Mouse (Mus musculus) 416B (cell line): Measurements from ENCODE around the gene Kmt5a.

Source experiments
- DNase-seq: peaks from one replicate; pipeline ENCODE4 v3.0.0; 2011; ENCODE audit warnings: low read depth

Gene Kmt5a

GRCm38 (mm10) chr5:124439447-124440093, at the start of gene Kmt5a:
TSS of gene Kmt5a (plus strand) at chr5:124439930.
- DNase-seq: peak; percentile 100

DNA sequence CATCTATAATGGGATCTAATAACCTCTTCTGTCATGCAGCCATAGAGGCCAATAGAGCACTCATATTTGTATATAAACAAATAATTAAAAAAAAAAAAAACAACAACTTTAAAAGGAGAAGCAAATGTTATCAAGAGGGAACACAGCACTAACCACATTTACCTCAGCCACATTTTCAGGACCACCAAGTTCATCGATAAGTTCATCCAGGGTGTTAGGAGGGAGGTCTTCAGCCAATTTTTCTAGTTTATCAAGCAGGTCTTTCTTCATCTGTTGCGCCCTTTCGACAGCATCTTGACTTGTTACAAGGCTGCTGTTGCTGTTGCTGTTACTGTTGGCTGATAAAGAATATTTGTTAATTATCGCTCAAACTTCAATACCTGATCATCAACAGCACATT, 47.3 kb upstream of the Kmt5a start:
- no peak for DNase-seq

DNA sequence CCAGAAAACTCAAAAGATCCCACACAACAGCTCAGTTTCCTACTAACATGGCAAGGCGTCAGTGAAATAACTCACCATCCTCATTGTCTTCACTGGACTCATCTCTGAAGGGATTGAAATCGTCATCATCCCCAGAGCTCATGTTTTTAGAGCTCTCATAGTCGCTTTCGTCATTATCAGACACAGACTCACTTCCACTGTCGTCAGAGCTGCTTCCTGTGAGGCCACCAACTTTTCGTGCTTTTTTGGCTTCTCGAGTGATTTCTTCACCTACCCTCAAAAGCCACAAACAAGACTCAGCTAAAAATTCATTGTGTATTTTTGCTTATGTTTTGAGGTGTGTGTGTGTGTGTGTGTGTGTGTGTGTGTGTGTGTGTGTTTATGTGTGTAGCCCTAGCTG, 46.0 kb upstream of the Kmt5a start:
- DNase-seq: peak; percentile 87

GRCm38 (mm10) chr5:124410808-124411207, 28.9 kb upstream of the Kmt5a start:
- DNase-seq: peak; percentile 53

- DNase-seq: no peak
Observed at GRCm38 (mm10) chr5:124412163-124412562, 27.6 kb upstream of the Kmt5a start.

DNA sequence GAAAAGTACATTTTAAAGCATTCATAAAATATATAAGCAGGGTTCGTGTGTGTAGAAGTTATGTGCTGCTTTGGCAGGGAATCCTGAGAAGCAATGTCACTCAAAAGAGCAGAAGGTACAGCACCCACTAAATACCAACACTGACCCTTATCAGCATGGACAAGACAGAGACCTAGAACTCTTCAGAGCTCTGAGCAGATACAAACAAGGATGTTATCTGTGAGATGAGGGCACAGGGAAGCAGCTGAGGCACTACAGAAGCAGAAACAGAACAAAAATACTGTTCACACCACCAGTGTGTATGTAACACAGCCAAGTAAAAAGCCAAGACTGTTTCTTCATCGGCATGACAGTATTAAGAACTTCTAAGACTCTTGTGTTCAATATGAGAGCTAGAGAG, 20.8 kb upstream of the Kmt5a start:
- DNase-seq: no peak

GRCm38 (mm10) chr5:124421786-124422185, 17.9 kb upstream of the Kmt5a start:
- no peak for DNase-seq

GRCm38 (mm10) chr5:124424200-124424722, 15.5 kb upstream of the Kmt5a start:
- DNase-seq: peak; percentile 71

DNA sequence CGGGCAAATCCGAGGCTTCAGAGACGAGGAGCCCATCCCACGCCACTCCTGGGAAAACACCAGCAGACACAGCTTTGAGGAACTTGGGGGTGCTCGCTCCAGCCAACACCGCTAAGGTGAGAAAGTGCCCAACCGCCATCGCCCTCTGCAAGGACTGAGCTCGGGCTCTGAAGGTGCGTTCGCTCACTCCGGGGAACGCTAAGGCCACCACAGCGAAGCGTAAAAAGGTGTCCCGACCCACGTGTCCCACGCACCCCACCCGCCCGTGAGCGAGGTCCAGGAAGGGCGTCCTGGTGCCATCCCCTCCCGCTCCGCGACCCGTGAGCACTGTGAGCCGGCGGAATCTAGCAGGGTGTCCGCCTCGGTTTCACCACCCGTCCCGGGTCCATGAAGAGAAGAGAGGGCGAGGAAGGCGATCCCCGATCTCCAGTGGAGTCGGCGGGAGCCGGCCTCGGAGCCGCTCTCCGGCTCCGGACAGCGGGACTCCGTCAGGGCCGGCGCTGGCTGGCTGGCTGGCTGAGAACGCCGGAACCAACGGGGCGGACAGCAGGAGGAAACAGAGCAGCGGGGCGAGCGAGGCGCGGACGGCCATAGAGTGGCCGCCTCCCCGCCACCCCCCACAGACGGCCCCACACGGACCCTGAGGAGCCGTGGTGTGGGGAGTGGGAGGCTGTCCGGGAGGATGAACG, 14.9 kb upstream of the Kmt5a start:
- no peak for DNase-seq

- DNase-seq: peak; percentile 98
Observed at GRCm38 (mm10) chr5:124425412-124426259, 14.1 kb upstream of the Kmt5a start, which contains the start of gene Sbno1. TSS of gene Sbno1 (minus strand) at chr5:124426001.

GRCm38 (mm10) chr5:124426475-124427071, 13.2 kb upstream of the Kmt5a start:
- no peak for DNase-seq

GRCm38 (mm10) chr5:124432398-124433012, 7.2 kb upstream of the Kmt5a start:
- peak; percentile 74 for DNase-seq

DNA sequence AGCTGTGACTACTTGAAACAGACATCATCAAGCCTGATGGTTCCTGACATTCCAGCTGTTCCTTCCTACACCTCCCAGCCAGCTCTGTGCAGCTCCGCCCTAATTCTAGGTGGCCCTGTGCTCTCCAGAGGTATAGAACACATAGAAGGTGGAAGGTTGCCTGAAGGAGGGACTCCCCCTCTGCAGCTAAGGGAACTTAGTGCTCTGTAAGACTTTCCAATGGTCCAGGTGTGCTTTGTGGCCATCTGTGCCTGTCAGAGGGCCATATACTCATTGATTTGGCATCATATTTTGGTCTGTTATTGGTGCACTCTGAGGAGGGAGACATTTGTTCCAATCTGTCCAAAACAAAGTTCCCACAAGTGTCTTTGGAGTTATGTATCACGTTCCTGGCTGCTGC, 6.7 kb upstream of the Kmt5a start:
- DNase-seq: no peak

- DNase-seq: peak; percentile 91
Observed at GRCm38 (mm10) chr5:124438229-124438628, 1.5 kb upstream of the Kmt5a start.

DNA sequence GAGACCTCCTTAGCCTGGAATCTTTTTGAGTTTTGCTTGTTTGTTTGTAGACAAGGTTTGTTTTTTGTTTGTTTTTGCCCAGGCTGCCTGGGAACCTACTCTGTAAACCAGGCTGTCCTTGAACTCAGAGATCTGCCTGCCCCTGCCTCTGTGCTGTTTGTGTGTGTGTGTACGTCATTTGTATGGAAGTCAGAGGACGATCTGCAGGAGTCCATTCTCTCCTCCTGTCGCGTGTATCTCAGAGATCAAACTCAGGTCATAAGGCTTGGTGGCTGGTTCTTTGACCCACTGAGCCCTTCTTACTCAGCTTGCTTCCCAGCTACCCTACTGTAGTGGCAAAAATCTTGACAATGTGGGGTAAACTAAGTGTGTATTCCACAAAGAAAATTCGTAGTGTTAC, 984 bp upstream of the Kmt5a start:
- peak; percentile 53 for DNase-seq

GRCm38 (mm10) chr5:124440094-124440701, 468 bp downstream of the Kmt5a start:
- peak; percentile 85 for DNase-seq

DNA sequence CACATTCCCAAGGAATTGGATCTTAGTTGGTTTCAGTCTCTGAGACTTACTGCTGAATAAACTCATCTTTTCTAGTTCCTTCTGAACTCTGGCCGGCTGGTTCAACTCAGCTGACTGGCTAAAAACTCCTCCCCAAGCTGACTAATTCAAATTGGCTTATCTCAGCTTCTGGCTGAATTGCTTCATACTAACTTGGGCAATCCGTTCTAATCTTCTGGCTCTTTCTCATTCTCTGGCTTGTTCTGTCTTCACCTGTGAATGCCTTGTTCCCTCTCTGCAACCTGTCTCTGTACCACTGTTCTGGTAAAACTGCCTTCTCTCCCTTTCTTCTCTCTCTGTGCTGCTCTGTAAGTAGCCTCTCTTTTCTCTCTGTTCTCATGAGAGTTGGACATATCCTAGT, 2.9 kb downstream of the Kmt5a start:
- peak; percentile 80 for DNase-seq

DNA sequence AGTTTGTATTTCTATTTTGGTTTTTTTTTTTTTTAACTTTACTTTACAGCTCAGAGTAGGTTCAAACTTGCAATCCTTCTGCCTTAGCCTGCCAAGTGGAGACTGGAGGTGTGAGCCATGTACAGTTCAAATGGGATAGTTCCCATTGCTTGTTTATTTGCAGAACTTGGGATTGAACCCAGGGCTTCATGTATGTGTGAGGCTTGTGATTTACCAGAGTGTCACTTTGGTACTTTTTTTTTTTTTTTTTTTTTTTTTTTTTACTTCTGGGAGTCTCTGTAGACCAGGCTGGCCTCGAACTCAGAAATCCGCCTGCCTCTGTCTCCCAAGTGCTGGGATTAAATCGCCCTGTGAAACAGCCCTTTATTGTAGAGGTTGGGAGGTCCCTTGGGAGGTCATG, 4.5 kb downstream of the Kmt5a start:
- no peak for DNase-seq

GRCm38 (mm10) chr5:124444661-124445561, 5.2 kb downstream of the Kmt5a start:
- peak; percentile 90 for DNase-seq

- no peak for DNase-seq
Observed at GRCm38 (mm10) chr5:124445621-124446293, 6.0 kb downstream of the Kmt5a start.
